Mouse (Mus musculus) T-helper 2 cell (primary cell): ENCODE measurements around the gene Gm20604.

Experiments used
- in situ Hi-C: fragments of 300-600 bp; cut with MboI, MseI; formaldehyde crosslinking; loops from one replicate; pipeline ENCODE4 v1.15.1; 2025; ENCODE audit warnings: high pct_unique_total_duplicates

Gene Gm20604

DNA sequence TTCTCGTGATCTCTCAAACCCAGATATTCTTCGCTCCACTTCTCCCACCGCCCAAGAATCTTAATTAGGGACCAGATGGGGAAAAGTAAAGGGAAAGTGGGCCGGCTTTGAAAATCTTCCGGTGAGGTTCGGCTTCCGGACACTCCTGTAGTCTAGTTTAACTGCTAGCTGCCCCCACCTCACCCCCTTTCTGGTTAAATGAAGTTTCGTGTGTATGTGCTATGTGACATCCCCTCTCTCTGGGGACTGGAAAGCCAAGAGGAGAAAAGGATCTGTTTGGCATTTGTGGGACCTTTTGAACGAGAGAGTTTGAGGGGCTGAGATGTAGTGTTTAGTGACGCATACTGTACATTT is at the start of gene Gm20604:
TSS of gene Gm20604 (minus strand) at position 270 of the 354 bp plus-strand sequence.
- in situ Hi-C loops: loop anchor here (5.0 kb wide), 1 partner anchor 119 kb away; the partner anchor contains the start of gene Btbd7

DNA sequence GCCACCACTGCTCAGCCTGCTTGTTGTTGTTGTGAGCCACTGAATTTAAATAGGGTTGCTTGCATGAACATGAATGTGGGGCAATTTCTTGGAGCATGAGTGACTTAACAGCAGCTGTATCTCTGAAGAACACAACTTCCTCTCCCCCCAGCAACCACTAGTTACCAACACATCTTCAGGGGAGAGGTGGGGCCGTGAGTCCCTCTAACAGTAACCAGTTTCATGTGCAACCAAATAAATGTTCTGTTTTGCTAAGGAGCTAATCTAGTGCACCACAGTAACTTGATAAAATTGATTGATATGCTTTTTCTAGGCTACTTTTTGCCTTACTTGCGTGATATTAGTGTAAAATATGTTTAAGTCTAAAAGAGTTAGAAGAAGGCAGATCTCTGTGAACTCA is 41.1 kb upstream of the Gm20604 start:
- in situ Hi-C loops: no loop called here

DNA sequence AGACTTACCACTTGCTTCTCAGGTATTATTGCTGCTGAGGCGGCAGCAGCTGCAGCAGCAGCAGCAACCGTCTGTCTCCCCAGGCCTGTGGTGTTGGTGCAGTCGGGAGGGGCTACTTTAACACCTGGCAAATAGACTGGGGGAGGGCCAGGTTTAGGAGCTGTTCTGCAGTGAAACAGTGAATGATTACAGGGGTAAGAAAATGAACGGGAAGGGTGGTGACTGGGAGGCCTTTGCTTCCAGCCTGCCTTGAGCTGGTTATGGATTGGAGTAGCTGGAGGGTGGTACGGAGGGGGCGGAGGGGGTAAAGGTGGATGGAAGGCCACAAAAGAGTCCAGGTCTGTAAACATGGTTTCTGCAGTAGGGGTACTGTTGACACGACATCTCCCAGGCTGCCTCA is 29.5 kb upstream of the Gm20604 start:
- in situ Hi-C loops: no loop called here

DNA sequence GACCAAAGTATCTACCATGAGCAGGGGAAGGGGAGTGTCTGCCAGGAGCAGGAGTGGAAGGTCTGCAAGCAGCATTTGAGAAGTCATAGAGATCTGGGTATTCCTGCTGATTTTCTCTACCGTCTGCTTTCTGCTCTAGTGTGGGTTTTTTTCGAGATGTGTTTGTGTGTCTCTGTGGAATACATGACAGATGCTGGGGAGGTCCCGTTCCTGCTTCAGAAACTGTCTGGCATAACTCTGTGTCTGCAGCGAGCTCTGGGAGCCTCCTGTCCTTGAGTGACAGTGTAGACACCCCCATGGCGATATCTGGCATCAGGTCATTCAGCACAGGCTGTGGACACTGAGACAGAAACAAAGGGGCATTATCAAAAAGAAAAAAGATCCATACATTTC is 27.1 kb upstream of the Gm20604 start:
- in situ Hi-C loops: no loop called here

- in situ Hi-C loops: no loop called here
Observed at GRCm38 (mm10) chr12:102784899-102785592, 26.6 kb upstream of the Gm20604 start.

DNA sequence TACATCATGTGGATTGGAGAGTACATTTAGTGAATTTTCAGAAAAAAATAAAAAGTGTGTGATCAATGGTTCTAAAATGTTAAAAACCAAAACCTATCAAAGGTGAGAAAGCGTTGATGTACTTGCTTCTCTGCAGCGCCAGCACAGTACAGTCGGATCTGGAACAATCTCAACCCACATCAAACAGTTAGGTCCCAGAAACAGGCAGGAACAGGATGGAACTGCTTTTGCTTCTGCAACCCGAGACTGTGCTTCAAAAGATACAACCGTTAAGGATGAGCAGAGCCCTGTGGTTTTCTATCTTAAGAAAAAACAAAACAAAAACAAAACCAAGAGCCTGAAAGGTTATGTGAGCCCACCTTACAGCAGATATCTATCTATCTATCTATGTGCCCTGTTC is 24.4 kb upstream of the Gm20604 start:
- in situ Hi-C loops: no loop called here

GRCm38 (mm10) chr12:102779452-102779851 is 21.0 kb upstream of the Gm20604 start:
- in situ Hi-C loops: no loop called here

GRCm38 (mm10) chr12:102778151-102778550 is 19.7 kb upstream of the Gm20604 start:
- in situ Hi-C loops: no loop called here

GRCm38 (mm10) chr12:102776035-102776434 is 17.6 kb upstream of the Gm20604 start:
- in situ Hi-C loops: no loop called here

GRCm38 (mm10) chr12:102772676-102773075 is 14.2 kb upstream of the Gm20604 start:
- in situ Hi-C loops: no loop called here

GRCm38 (mm10) chr12:102771601-102772000 is 13.1 kb upstream of the Gm20604 start:
- in situ Hi-C loops: no loop called here

- in situ Hi-C loops: no loop called here
Observed at GRCm38 (mm10) chr12:102769000-102769399, 10.5 kb upstream of the Gm20604 start.

DNA sequence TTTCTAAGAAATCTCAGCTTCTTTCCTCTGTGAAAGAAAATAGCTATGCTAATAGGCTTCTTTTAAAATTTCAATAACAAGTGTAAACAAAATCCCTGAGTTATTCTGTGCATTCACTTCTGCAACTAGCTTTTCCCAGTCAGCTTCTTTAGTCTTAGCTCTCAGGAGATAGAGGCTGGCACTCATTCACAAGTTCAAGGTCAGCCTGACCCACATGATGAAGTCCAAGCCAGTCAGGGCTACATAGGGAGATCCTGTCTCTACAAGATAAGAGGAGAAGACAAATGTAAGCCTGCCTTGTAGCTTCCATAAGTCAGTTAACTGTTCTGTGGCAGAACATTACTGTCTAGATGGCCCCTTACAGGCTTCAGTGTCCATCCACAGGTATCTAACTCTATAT is 5.2 kb upstream of the Gm20604 start:
- in situ Hi-C loops: no loop called here

- in situ Hi-C loops: no loop called here
Observed at GRCm38 (mm10) chr12:102761668-102762067, 3.2 kb upstream of the Gm20604 start.

DNA sequence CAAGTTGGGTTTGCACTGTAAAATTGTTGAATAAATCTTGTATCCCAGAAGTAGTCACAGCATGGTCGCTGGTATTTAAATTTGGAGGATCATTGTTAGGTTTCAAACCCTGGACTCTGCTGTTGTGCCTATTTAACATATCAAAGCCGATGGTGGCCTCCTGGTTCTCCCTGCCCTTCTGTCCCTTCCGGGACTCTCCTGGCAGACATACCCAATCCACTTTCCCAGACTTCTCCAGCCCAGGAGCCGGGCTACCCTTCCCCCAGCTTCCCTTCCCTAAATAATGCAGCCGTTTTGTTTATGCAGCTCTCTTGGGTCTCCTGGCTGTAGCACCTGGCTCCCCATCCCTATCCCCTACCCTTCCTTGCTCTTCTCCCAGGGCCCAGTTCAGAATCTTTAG is 464 bp upstream of the Gm20604 start:
- in situ Hi-C loops: loop anchor here (5.0 kb wide), 1 partner anchor 118 kb away; the partner anchor contains the start of gene Btbd7

GRCm38 (mm10) chr12:102757689-102758402 is 626 bp downstream of the Gm20604 start, which contains the start of the genes Gm28051, Gon7 and Ubr7:
Gm28051 (minus strand) TSS chr12:102757765.
Gon7 (minus strand) TSS chr12:102757803.
Ubr7 (plus strand) TSS chr12:102757967.
- in situ Hi-C loops: loop anchor here (5.0 kb wide), 1 partner anchor 119 kb away; the partner anchor contains the start of gene Btbd7

DNA sequence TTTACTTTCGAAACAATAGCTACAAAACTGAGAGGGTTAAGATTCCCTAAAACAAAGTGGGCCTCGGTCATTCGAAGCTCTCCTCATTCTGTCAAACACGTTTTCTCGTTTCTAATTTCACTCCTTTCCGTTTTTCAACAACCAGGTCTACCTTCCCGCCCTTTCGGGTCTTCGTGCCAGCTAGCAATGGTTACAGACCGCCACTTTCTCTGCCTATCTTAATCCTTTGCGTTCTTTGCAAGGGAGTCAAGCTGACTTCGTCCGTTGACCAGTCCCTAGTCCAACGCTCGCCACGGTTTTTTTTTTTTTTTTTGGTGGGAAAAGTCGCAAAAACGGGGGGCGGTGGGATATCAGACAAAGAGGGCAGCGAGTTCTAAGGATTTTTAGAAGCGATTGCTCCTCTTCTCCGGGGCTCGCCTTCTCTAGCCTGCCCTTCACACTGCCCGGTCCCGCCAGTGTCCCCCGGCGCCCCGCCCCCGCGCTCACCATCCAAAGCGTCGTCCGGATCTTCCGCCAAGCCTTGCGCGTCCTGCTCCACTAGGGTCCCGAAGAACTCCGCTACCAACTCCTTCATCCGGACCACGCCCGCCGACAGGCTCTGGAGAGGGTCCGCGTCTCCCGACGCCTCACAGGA is 1.3 kb downstream of the Gm20604 start:
- in situ Hi-C loops: loop anchor here (5.0 kb wide), 1 partner anchor 120 kb away; the partner anchor contains the start of gene Btbd7

DNA sequence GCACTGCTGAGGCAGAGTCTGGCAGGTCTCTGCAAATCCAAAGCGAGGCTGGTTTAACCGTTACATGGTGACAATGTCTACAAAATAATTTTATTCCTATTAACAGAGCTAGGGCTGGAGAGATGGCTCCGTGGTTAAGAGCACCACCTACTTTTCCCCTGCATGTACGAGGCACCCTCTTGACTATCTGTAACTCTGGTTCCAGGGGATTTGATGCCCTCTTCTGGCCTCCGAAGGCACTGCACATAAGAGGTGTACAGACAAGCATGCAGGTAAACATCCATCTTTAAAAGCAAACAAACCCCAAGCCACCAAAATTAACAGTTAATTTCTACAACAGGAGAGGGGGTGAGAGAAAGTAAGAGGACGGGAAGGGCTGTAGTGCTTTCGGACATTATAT is 2.2 kb downstream of the Gm20604 start:
- in situ Hi-C loops: loop anchor here (5.0 kb wide), 1 partner anchor 121 kb away; the partner anchor contains the start of gene Btbd7

GRCm38 (mm10) chr12:102748256-102748655 is 10.2 kb downstream of the Gm20604 start:
- in situ Hi-C loops: loop anchor here (10.0 kb wide), 1 partner anchor 587 kb away; no protein-coding TSS in a partner anchor

DNA sequence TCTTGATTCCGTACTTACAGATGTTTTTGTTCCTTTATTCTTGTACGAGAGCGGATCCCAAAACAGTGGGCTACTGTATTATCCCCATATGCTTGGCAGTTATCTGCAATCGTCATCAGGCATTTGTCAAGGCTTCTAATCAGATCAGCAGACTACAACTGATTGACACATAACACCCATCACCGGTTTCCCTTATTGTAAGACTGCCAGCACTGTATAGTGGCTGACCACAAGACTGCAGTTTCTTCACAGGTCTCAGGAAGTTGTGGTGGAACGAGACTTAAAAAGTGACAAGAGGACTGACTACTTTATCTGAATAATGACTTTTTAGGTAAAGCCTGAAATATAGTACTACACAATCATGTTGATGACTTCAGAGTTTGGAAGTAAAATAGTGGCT is 13.6 kb downstream of the Gm20604 start:
- in situ Hi-C loops: loop anchor here (10.0 kb wide), 1 partner anchor 590 kb away; no protein-coding TSS in a partner anchor

- in situ Hi-C loops: loop anchor here (10.0 kb wide), 1 partner anchor 591 kb away; no protein-coding TSS in a partner anchor
Observed at GRCm38 (mm10) chr12:102743589-102744574, 14.6 kb downstream of the Gm20604 start, which contains the start of the genes Moap1 and Tmem251. Moap1 (minus strand) TSS chr12:102743661. Tmem251 (plus strand) TSS chr12:102743762.
